Mouse (Mus musculus) hindbrain, embryonic 16.5 days (tissue): Measurements from ENCODE around the gene Btbd16. TPM values are rescaled to one million over a fixed set of nuclear protein-coding genes. Genes with fewer than 3 reads are reported as not detected.

Experiments
- ATAC-seq: fragments of 200-750 bp; cut with Nextera tagmentation; 2 replicates; pipeline ENCODE4 v1.8.0; 2017; ENCODE audit warnings: moderate TSS enrichment, moderate library complexity
- H3K27ac ChIP-seq: fragments of 300-500 bp; sonication (generic); 2 replicates; pipeline ENCODE4 v1.5.1; 2014; ENCODE audit warnings: low read depth, mild to moderate bottlenecking, control low read depth, low read length, moderate library complexity
- H3K27me3 ChIP-seq: fragments of 300-500 bp; sonication (generic); replicated peaks from 2 replicates; pipeline ENCODE4 v1.6.1; 2014; ENCODE audit warnings: low read length; ENCODE audit not compliant: control insufficient read depth, insufficient read depth
- H3K36me3 ChIP-seq: fragments of 300-500 bp; sonication (generic); 2 replicates; pipeline ENCODE4 v1.6.1; 2014; ENCODE audit warnings: mild to moderate bottlenecking, low read length, moderate library complexity, mixed read lengths; ENCODE audit not compliant: control insufficient read depth, insufficient read depth
- H3K4me1 ChIP-seq: fragments of 300-500 bp; sonication (generic); 2 replicates; pipeline ENCODE4 v1.6.1; 2014; ENCODE audit warnings: low read depth, low read length; ENCODE audit not compliant: control insufficient read depth, insufficient read depth
- H3K4me2 ChIP-seq: fragments of 300-500 bp; sonication (generic); 2 replicates; pipeline ENCODE4 v1.6.1; 2014; ENCODE audit warnings: mild to moderate bottlenecking, low read length, control low read depth, moderate library complexity
- H3K4me3 ChIP-seq: fragments of 300-500 bp; sonication (generic); 2 replicates; pipeline ENCODE4 v1.5.1; 2014; ENCODE audit warnings: mild to moderate bottlenecking, low read length, control low read depth, moderate library complexity
- H3K9ac ChIP-seq: fragments of 300-500 bp; sonication (generic); 2 replicates; pipeline ENCODE4 v1.6.1; 2014; ENCODE audit warnings: low read depth, mild to moderate bottlenecking, control low read depth, low read length, moderate library complexity
- H3K9me3 ChIP-seq: fragments of 300-500 bp; sonication (generic); 2 replicates; pipeline ENCODE4 v1.6.1; 2014; ENCODE audit warnings: mild to moderate bottlenecking, low read length, moderate library complexity; ENCODE audit not compliant: control insufficient read depth
- WGBS: fragments of 180-500 bp; shearing (Covaris S2); extraction: QIAGEN DNeasy Blood & Tissue Kit; methylation state at CpG from one replicate; pipeline ENCODE4 v1.1.7; 2014; 5-methylcytosine and 5-hydroxymethylcytosine counted together
- polyA plus RNA-seq: library from polyadenylated mRNA; unstranded; fragments of >200 nt; fragmentation: Nextera tagmentation; extraction: Ambion mirVana; gene quantifications from 2 replicates; pipeline ENCODE4 v1.2.1, GENCODE M21; 2015

The Btbd16 gene
- polyA plus RNA-seq, 1 experiment from 2014 or later = not detected

GRCm38 (mm10) chr7:130838658-130839025, 64.8 kb downstream of the Btbd16 start:
- WGBS = 44% methylated on average over 3 of the region's 3 CpGs
- Histone ChIP-seq H3K4me3 (no peak overlapping the region), H3K4me2 (no peak overlapping the region), H3K36me3 (no peaks in the 10 kb centered on the region), H3K9me3 (no peaks in the 10 kb centered on the region), H3K27ac (no peak overlapping the region), H3K27me3 (no peaks in the 10 kb centered on the region), H3K4me1 (peaks cover 25% of the 10 kb centered on the region), H3K9ac (no peak overlapping the region)
- no peak for ATAC-seq

- ATAC-seq = no peak
- WGBS = 85% methylated on average over 12 of the region's 12 CpGs
- Histone ChIP-seq H3K9me3 (no peaks in the 10 kb centered on the region), H3K9ac (no peak overlapping the region), H3K36me3 (no peaks in the 10 kb centered on the region), H3K27me3 (no peaks in the 10 kb centered on the region), H3K27ac (no peak overlapping the region), H3K4me1 (peaks cover 25% of the 10 kb centered on the region), H3K4me2 (no peak overlapping the region), H3K4me3 (no peak overlapping the region)
These were observed 65.7 kb downstream of the Btbd16 start for GRCm38 (mm10) chr7:130839380-130840100.

GRCm38 (mm10) chr7:130847164-130847718, 73.4 kb downstream of the Btbd16 start:
- H3K36me3 ChIP-seq = no peaks in the 10 kb centered on the region
- no peaks in the 10 kb centered on the region for H3K4me1 ChIP-seq
- H3K4me2 ChIP-seq = no peak overlapping the region
- no peak overlapping the region for H3K27ac ChIP-seq
- no peak overlapping the region for H3K9ac ChIP-seq
- no peak for ATAC-seq
- H3K27me3 ChIP-seq = no peaks in the 10 kb centered on the region
- no peak overlapping the region for H3K4me3 ChIP-seq
- no peaks in the 10 kb centered on the region for H3K9me3 ChIP-seq
- WGBS = 86% methylated on average over 17 of the region's 17 CpGs

- no peak for ATAC-seq
- Histone ChIP-seq H3K9me3 (no peaks in the 10 kb centered on the region), H3K27me3 (no peaks in the 10 kb centered on the region), H3K4me2 (no peak overlapping the region), H3K4me3 (no peak overlapping the region), H3K36me3 (no peaks in the 10 kb centered on the region), H3K4me1 (no peaks in the 10 kb centered on the region), H3K27ac (no peak overlapping the region), H3K9ac (no peak overlapping the region)
- 74% methylated on average over 4 of the region's 4 CpGs for WGBS
These were observed 80.9 kb downstream of the Btbd16 start for GRCm38 (mm10) chr7:130854684-130855292.

GRCm38 (mm10) chr7:130855681-130856080, 81.8 kb downstream of the Btbd16 start:
- Histone ChIP-seq H3K4me1 (peaks cover 2% of the 10 kb centered on the region), H3K36me3 (no peaks in the 10 kb centered on the region), H3K27me3 (no peaks in the 10 kb centered on the region), H3K4me2 (no peak overlapping the region), H3K27ac (no peak overlapping the region), H3K9me3 (no peaks in the 10 kb centered on the region), H3K9ac (no peak overlapping the region), H3K4me3 (no peak overlapping the region)
- ATAC-seq = no peak
- WGBS = 33% methylated on average over 3 of the region's 3 CpGs

- no peaks in the 10 kb centered on the region for H3K27me3 ChIP-seq
- H3K27ac ChIP-seq = no peak overlapping the region
- peaks cover 7% of the 10 kb centered on the region for H3K4me1 ChIP-seq
- no peaks in the 10 kb centered on the region for H3K36me3 ChIP-seq
- no peak overlapping the region for H3K9ac ChIP-seq
- H3K9me3 ChIP-seq = no peaks in the 10 kb centered on the region
- H3K4me3 ChIP-seq = no peak overlapping the region
- no peak overlapping the region for H3K4me2 ChIP-seq
- no peak for ATAC-seq
- 64% methylated on average over 6 of the region's 6 CpGs for WGBS
These were observed 84.1 kb downstream of the Btbd16 start for GRCm38 (mm10) chr7:130857973-130858372.

- Histone ChIP-seq H3K4me2 (no peak overlapping the region), H3K4me1 (peaks cover 7% of the 10 kb centered on the region), H3K9me3 (no peaks in the 10 kb centered on the region), H3K4me3 (no peak overlapping the region), H3K9ac (no peak overlapping the region), H3K27me3 (no peaks in the 10 kb centered on the region; the same call in 1 of the 2 replicates), H3K36me3 (no peaks in the 10 kb centered on the region), H3K27ac (no peak overlapping the region)
- ATAC-seq = no peak
- WGBS = 12% methylated on average over 5 of the region's 5 CpGs
These were observed 86.1 kb downstream of the Btbd16 start for GRCm38 (mm10) chr7:130859926-130860325.

GRCm38 (mm10) chr7:130860721-130861142, 86.9 kb downstream of the Btbd16 start:
- no peak overlapping the region for H3K4me2 ChIP-seq
- H3K36me3 ChIP-seq = no peaks in the 10 kb centered on the region
- H3K27me3 ChIP-seq = no peaks in the 10 kb centered on the region; the same call in 1 of the 2 replicates
- no peak overlapping the region for H3K4me3 ChIP-seq
- peaks cover 7% of the 10 kb centered on the region for H3K4me1 ChIP-seq
- H3K9ac ChIP-seq = 0 out of 2 replicates have a peak overlapping the region, but pooled peaks have one; percentile 4
- 12% methylated on average over 11 of the region's 11 CpGs for WGBS
- no peak overlapping the region for H3K27ac ChIP-seq
- no peak for ATAC-seq
- no peaks in the 10 kb centered on the region for H3K9me3 ChIP-seq

- 58% methylated on average over 1 of the region's 1 CpGs for WGBS
These were observed 88.6 kb downstream of the Btbd16 start for GRCm38 (mm10) chr7:130862501-130862900.

More at GRCm38 (mm10) chr7:130862501-130862900, 88.6 kb downstream of the Btbd16 start:
- Histone ChIP-seq H3K27me3 (no peaks in the 10 kb centered on the region; the same call in 1 of the 2 replicates), H3K36me3 (no peaks in the 10 kb centered on the region), H3K4me3 (no peak overlapping the region), H3K4me1 (peaks cover 11% of the 10 kb centered on the region), H3K4me2 (no peak overlapping the region), H3K9me3 (no peaks in the 10 kb centered on the region), H3K9ac (no peak overlapping the region), H3K27ac (no peak overlapping the region)
- no peak for ATAC-seq
